10 mouse cellular contexts compared by ENCODE assay signal in genomic region chr2:48441991-48442544, GRCm38 (mm10).
A peak's percentile ranks its signal among the peaks of the same experiment; 100 is the strongest.
DNase-seq lines count a peak whose midpoint lies in the region; ATAC-seq and TF ChIP-seq lines count a peak whose summit lies in the region.
"Had no signal": no experiment of that assay in that cellular context is flagged by ENCODE, and none has a peak within 500 bp of the region (broad histone marks: within the 10 kb centered on the region; RNA-seq: fewer than 3 reads in every experiment).

No protein-coding gene starts in this region.

- H3K36me3 ChIP-seq in lung, embryonic 15.5 days, result no peaks in the 10 kb centered on the region
- H3K36me3 ChIP-seq in lung, postnatal 0 days (ENCODE audit: insufficient read depth, low read length), result no peaks in the 10 kb centered on the region
- H3K36me3 ChIP-seq in intestine, embryonic 16.5 days (ENCODE audit: control insufficient read depth, insufficient read depth, low read length), result no peaks in the 10 kb centered on the region
- H3K36me3 ChIP-seq in limb, embryonic 12.5 days, result no peaks in the 10 kb centered on the region

- WGBS in lung, embryonic 15.5 days, result 55% methylated on average over 10 of the region's 10 CpGs
- WGBS in lung, postnatal 0 days, result 55% methylated on average over 10 of the region's 10 CpGs
- WGBS in intestine, embryonic 16.5 days, result 39% methylated on average over 10 of the region's 10 CpGs
- 44% methylated on average over 10 of the region's 10 CpGs for whole genome bisulfite sequencing in limb, embryonic 12.5 days

- no peak overlapping the region for H3K4me3 ChIP-seq in lung, embryonic 15.5 days
- H3K4me3 ChIP-seq in lung, postnatal 0 days (ENCODE audit: low read depth, low read length), result no peak overlapping the region
- H3K4me3 ChIP-seq in intestine, embryonic 16.5 days (ENCODE audit: low read length), result no peak overlapping the region
- H3K4me3 ChIP-seq in limb, embryonic 12.5 days (replicated peaks), result no peak overlapping the region

- H3K9ac ChIP-seq in lung, embryonic 15.5 days, result no peak overlapping the region
- H3K9ac ChIP-seq in lung, postnatal 0 days (replicated peaks; ENCODE audit: low read depth), result no peak overlapping the region
- no peak overlapping the region for H3K9ac ChIP-seq in intestine, embryonic 16.5 days (ENCODE audit: low read depth, low read length)
- no peak overlapping the region for H3K9ac ChIP-seq in limb, embryonic 12.5 days (replicated peaks)
- H3K9ac ChIP-seq: liver, embryonic 14.5 days had no signal

- no peak for ATAC-seq in lung, embryonic 15.5 days (ENCODE audit: borderline replicate concordance, extremely low read depth, low FRiP score, low TSS enrichment)
- no peak for ATAC-seq in lung, postnatal 0 days
- ATAC-seq in intestine, embryonic 16.5 days, result peak; percentile 74
- ATAC-seq in limb, embryonic 12.5 days (ENCODE audit: insufficient number of reproducible peaks, insufficient read depth, low FRiP score, low TSS enrichment, low read depth), result 0 out of 2 replicates have a peak, but pooled peaks have one; percentile 3
- no peak for ATAC-seq in granulocyte monocyte progenitor cell, adult 5-6 weeks (replicated peaks; ENCODE audit: poor library complexity, severe bottlenecking)

- H3K27me3 ChIP-seq in lung, embryonic 15.5 days, result no peaks in the 10 kb centered on the region
- no peaks in the 10 kb centered on the region for H3K27me3 ChIP-seq in lung, postnatal 0 days (replicated peaks; ENCODE audit: insufficient read depth, low read length)
- no peaks in the 10 kb centered on the region for H3K27me3 ChIP-seq in intestine, embryonic 16.5 days (replicated peaks; ENCODE audit: control insufficient read depth, insufficient read depth, low read length)
- peaks cover 2% of the 10 kb centered on the region; the same call in 1 of the 2 replicates for H3K27me3 ChIP-seq in limb, embryonic 12.5 days

- no peak for DNase-seq in lung, postnatal 0 days (ENCODE audit: low spot score)
- DNase-seq in adrenal gland, adult 2 months, result peak; percentile 83
- DNase-seq in layer of hippocampus, adult 9-11 months, result no peak
- DNase-seq in frontal cortex, postnatal 10 days (ENCODE audit: low spot score in 2 of 2), result no peak

- no peak overlapping the region for H3K4me2 ChIP-seq in lung, embryonic 15.5 days
- H3K4me2 ChIP-seq in lung, postnatal 0 days (replicated peaks; ENCODE audit: low read depth, low read length), result no peak overlapping the region
- H3K4me2 ChIP-seq in intestine, embryonic 16.5 days (ENCODE audit: low read depth, low read length), result peak overlapping the region; percentile 2; the same call in 1 of the 2 replicates
- no peak overlapping the region for H3K4me2 ChIP-seq in limb, embryonic 12.5 days
- H3K4me2 ChIP-seq: heart, embryonic 11.5 days had no signal

- TF ChIP-seq EP300 in lung, postnatal 0 days (IDR thresholded peaks at IDR 0.05), result no peak

- no peak for TF ChIP-seq CTCF in lung, postnatal 0 days (IDR thresholded peaks at IDR 0.05)

- peaks cover 15% of the 10 kb centered on the region; the same call in 1 of the 2 replicates for H3K4me1 ChIP-seq in lung, embryonic 15.5 days
- peaks cover 9% of the 10 kb centered on the region; the same call in 1 of the 2 replicates for H3K4me1 ChIP-seq in lung, postnatal 0 days (ENCODE audit: insufficient read depth, low read depth, low read length)
- H3K4me1 ChIP-seq in intestine, embryonic 16.5 days (ENCODE audit: control insufficient read depth, insufficient read depth, low read length), result 0 out of 2 replicates have a peak, but pooled peaks cover 6% of the 10 kb centered on the region
- peaks cover 29% of the 10 kb centered on the region for H3K4me1 ChIP-seq in limb, embryonic 12.5 days (replicated peaks)

- peak overlapping the region; percentile 82; the same call in 1 of the 2 replicates for H3K27ac ChIP-seq in lung, embryonic 15.5 days
- H3K27ac ChIP-seq in lung, postnatal 0 days (ENCODE audit: low read length), result no peak overlapping the region
- peak overlapping the region; percentile 85 for H3K27ac ChIP-seq in intestine, embryonic 16.5 days (ENCODE audit: low read length)
- no peak overlapping the region for H3K27ac ChIP-seq in limb, embryonic 12.5 days
- H3K27ac ChIP-seq: liver, embryonic 14.5 days had no signal

- no peaks in the 10 kb centered on the region for H3K9me3 ChIP-seq in lung, embryonic 15.5 days
- no peaks in the 10 kb centered on the region for H3K9me3 ChIP-seq in lung, postnatal 0 days (ENCODE audit: low read length)
- H3K9me3 ChIP-seq in intestine, embryonic 16.5 days (ENCODE audit: control insufficient read depth, low read length), result no peaks in the 10 kb centered on the region
- H3K9me3 ChIP-seq in limb, embryonic 12.5 days, result no peaks in the 10 kb centered on the region

Comparison
In these comparisons a context has a peak if more than half of its experiments do, and no peak if none do; other contexts are left out.
1. H3K27ac ChIP-seq: peak in lung, embryonic 15.5 days (single experiment) and intestine, embryonic 16.5 days (single experiment); none in lung, postnatal 0 days (single experiment) and limb, embryonic 12.5 days (single experiment).
2. ATAC-seq: peak in intestine, embryonic 16.5 days (single experiment) and limb, embryonic 12.5 days (single experiment); none in lung, embryonic 15.5 days (single experiment), lung, postnatal 0 days (single experiment) and granulocyte monocyte progenitor cell, adult 5-6 weeks (single experiment).